In genomic region chr14:88463357-88463756, GRCm38 (mm10) we compare ENCODE assay signal across 25 mouse cellular contexts. TPM values are rescaled to one million over a fixed set of nuclear protein-coding genes. Genes with fewer than 3 reads are reported as not detected.
A peak's percentile ranks its signal among the peaks of the same experiment; 100 is the strongest.
DNase-seq lines count a peak whose midpoint lies in the region; ATAC-seq and TF ChIP-seq lines count a peak whose summit lies in the region.
"Had no signal": no experiment of that assay in that cellular context is flagged by ENCODE, and none has a peak within 500 bp of the region (broad histone marks: within the 10 kb centered on the region; RNA-seq: fewer than 3 reads in every experiment).

No protein-coding gene starts in this region.

- H3K79me2 ChIP-seq in liver, adult 2 months (ENCODE audit: control insufficient read depth, insufficient read depth, low read length), result no peaks in the 10 kb centered on the region

- no peak overlapping the region for H3K9ac ChIP-seq in liver, adult 2 months (ENCODE audit: low read depth, low read length)
- H3K9ac ChIP-seq in liver, postnatal 0 days (replicated peaks), result no peak overlapping the region
- H3K9ac ChIP-seq in liver, embryonic 12.5 days, result no peak overlapping the region
- no peak overlapping the region for H3K9ac ChIP-seq in midbrain, embryonic 11.5 days (ENCODE audit: low read length)
- H3K9ac ChIP-seq: embryonic facial prominence, embryonic 13.5 days; embryonic facial prominence, embryonic 15.5 days; forebrain, embryonic 12.5 days had no signal

- peak overlapping the region; percentile 62 for H3K27ac ChIP-seq in liver, adult 2 months (replicated peaks; ENCODE audit: insufficient read depth, low read depth, low read length)
- no peak overlapping the region for H3K27ac ChIP-seq in liver, postnatal 0 days (ENCODE audit: low read depth)
- H3K27ac ChIP-seq in liver, embryonic 12.5 days, result no peak overlapping the region
- H3K27ac ChIP-seq in midbrain, embryonic 11.5 days (ENCODE audit: low read depth, low read length), result no peak overlapping the region
- no peak overlapping the region for H3K27ac ChIP-seq in midbrain, embryonic 10.5 days (replicated peaks)
- H3K27ac ChIP-seq: embryonic facial prominence, embryonic 13.5 days; embryonic facial prominence, embryonic 15.5 days; forebrain, embryonic 10.5 days; forebrain, embryonic 12.5 days had no signal

- TF ChIP-seq CTCF in liver, adult 2 months (IDR thresholded peaks at IDR 0.05; ENCODE audit: low read depth, low read length), result no peak
- no peak for TF ChIP-seq CTCF in liver, postnatal 0 days (IDR thresholded peaks at IDR 0.05; ENCODE audit: low read depth)

- no peak overlapping the region for H3K4me3 ChIP-seq in liver, adult 2 months (ENCODE audit: insufficient read depth, low read depth, low read length)
- H3K4me3 ChIP-seq in liver, postnatal 0 days (ENCODE audit: low read depth, low read length), result no peak overlapping the region
- no peak overlapping the region for H3K4me3 ChIP-seq in liver, embryonic 12.5 days
- H3K4me3 ChIP-seq in midbrain, embryonic 11.5 days (ENCODE audit: low read depth, low read length), result no peak overlapping the region
- H3K4me3 ChIP-seq in midbrain, embryonic 10.5 days, result no peak overlapping the region
- H3K4me3 ChIP-seq: embryonic facial prominence, embryonic 13.5 days; embryonic facial prominence, embryonic 15.5 days; erythroblast, embryonic 14.5 days; forebrain, embryonic 10.5 days; forebrain, embryonic 12.5 days had no signal

- no peaks in the 10 kb centered on the region for H3K9me3 ChIP-seq in liver, postnatal 0 days (ENCODE audit: low read length)
- H3K9me3 ChIP-seq in liver, embryonic 12.5 days (replicated peaks), result no peaks in the 10 kb centered on the region
- H3K9me3 ChIP-seq in midbrain, embryonic 11.5 days (ENCODE audit: control insufficient read depth, low read length), result no peaks in the 10 kb centered on the region
- H3K9me3 ChIP-seq in midbrain, embryonic 10.5 days (replicated peaks), result no peaks in the 10 kb centered on the region
- H3K9me3 ChIP-seq: embryonic facial prominence, embryonic 13.5 days; embryonic facial prominence, embryonic 15.5 days; forebrain, embryonic 10.5 days; forebrain, embryonic 12.5 days had no signal

- TF ChIP-seq POLR2A in liver, adult 2 months (IDR thresholded peaks at IDR 0.05; ENCODE audit: extremely low read depth, insufficient read depth, low read length), result no peak

- whole genome bisulfite sequencing in liver, adult 2 months, result 7% methylated on average over 2 of the region's 2 CpGs
- WGBS in liver, postnatal 0 days (ENCODE audit: insufficient replicate concordance), result 40% methylated on average over 2 of the region's 2 CpGs
- 74% methylated on average over 2 of the region's 2 CpGs for WGBS in liver, embryonic 12.5 days (ENCODE audit: insufficient replicate concordance)
- WGBS in midbrain, embryonic 11.5 days, result 86% methylated on average over 2 of the region's 2 CpGs
- 80% methylated on average over 2 of the region's 2 CpGs for WGBS in midbrain, embryonic 10.5 days

- H3K27me3 ChIP-seq in liver, adult 2 months (ENCODE audit: control insufficient read depth, insufficient read depth, low read length), result no peaks in the 10 kb centered on the region
- H3K27me3 ChIP-seq in liver, postnatal 0 days (ENCODE audit: insufficient read depth, low read length), result no peaks in the 10 kb centered on the region
- peaks cover 6% of the 10 kb centered on the region; the same call in 1 of the 2 replicates for H3K27me3 ChIP-seq in liver, embryonic 12.5 days (replicated peaks)
- H3K27me3 ChIP-seq in midbrain, embryonic 11.5 days (ENCODE audit: control insufficient read depth, insufficient read depth, low read length), result no peaks in the 10 kb centered on the region
- H3K27me3 ChIP-seq in midbrain, embryonic 10.5 days (ENCODE audit: low read depth, poor library complexity, severe bottlenecking), result peaks cover 9% of the 10 kb centered on the region

- H3K36me3 ChIP-seq in liver, adult 2 months (ENCODE audit: control insufficient read depth, insufficient read depth, low read length), result no peaks in the 10 kb centered on the region
- H3K36me3 ChIP-seq in liver, postnatal 0 days (replicated peaks; ENCODE audit: insufficient read depth, low read length), result no peaks in the 10 kb centered on the region
- no peaks in the 10 kb centered on the region for H3K36me3 ChIP-seq in liver, embryonic 12.5 days
- H3K36me3 ChIP-seq in midbrain, embryonic 11.5 days (ENCODE audit: control insufficient read depth, insufficient read depth, low read length), result no peaks in the 10 kb centered on the region
- no peaks in the 10 kb centered on the region for H3K36me3 ChIP-seq in midbrain, embryonic 10.5 days
- H3K36me3 ChIP-seq: embryonic facial prominence, embryonic 13.5 days; embryonic facial prominence, embryonic 15.5 days; forebrain, embryonic 10.5 days; forebrain, embryonic 12.5 days had no signal

- no peak overlapping the region for H3K4me2 ChIP-seq in liver, postnatal 0 days (ENCODE audit: low read depth, low read length)
- H3K4me2 ChIP-seq in liver, embryonic 12.5 days, result no peak overlapping the region
- no peak overlapping the region for H3K4me2 ChIP-seq in midbrain, embryonic 11.5 days
- H3K4me2 ChIP-seq: embryonic facial prominence, embryonic 13.5 days; embryonic facial prominence, embryonic 15.5 days; forebrain, embryonic 12.5 days had no signal

- 0 out of 2 replicates have a peak, but pooled peaks have one; percentile 47 for TF ChIP-seq EP300 in liver, postnatal 0 days (IDR thresholded peaks at IDR 0.05; ENCODE audit: low read depth)

- H3K4me1 ChIP-seq in liver, adult 2 months (ENCODE audit: control insufficient read depth, insufficient read depth, low read length), result peaks cover 10% of the 10 kb centered on the region; the same call in 1 of the 2 replicates
- H3K4me1 ChIP-seq in liver, postnatal 0 days (ENCODE audit: insufficient read depth), result no peaks in the 10 kb centered on the region
- H3K4me1 ChIP-seq in liver, embryonic 12.5 days, result no peaks in the 10 kb centered on the region
- H3K4me1 ChIP-seq in midbrain, embryonic 11.5 days (ENCODE audit: control insufficient read depth, insufficient read depth, low read length), result no peaks in the 10 kb centered on the region
- no peaks in the 10 kb centered on the region for H3K4me1 ChIP-seq in midbrain, embryonic 10.5 days
- H3K4me1 ChIP-seq: embryonic facial prominence, embryonic 13.5 days; embryonic facial prominence, embryonic 15.5 days; forebrain, embryonic 10.5 days; forebrain, embryonic 12.5 days had no signal

- DNase-seq in liver, adult 2 months (ENCODE audit: extremely low read depth, low read depth, low spot score), result peak; percentile 99
- DNase-seq in liver, result no peak
- DNase-seq in liver, postnatal 0 days, result no peak
- peak; percentile 37 for DNase-seq in midbrain, embryonic 11.5 days (ENCODE audit: low spot score, missing footprints)
- no peak for DNase-seq in midbrain, embryonic 10.5 days (ENCODE audit: low spot score)
- DNase-seq: adrenal gland, adult 2 months; adrenal gland, postnatal 10 days; adrenal gland, postnatal 25 days; cerebellum, adult 11 months; cerebellum, adult 18-20 months; cerebellum, adult 8-10 months; cerebellum, adult 9-11 months; cerebellum, postnatal 14 days; cerebellum, postnatal 36 days; embryo, embryonic 11 days had no signal

- ATAC-seq in liver, postnatal 0 days, result peak; percentile 99
- ATAC-seq in liver, embryonic 12.5 days, result no peak
- ATAC-seq in midbrain, embryonic 11.5 days (ENCODE audit: low FRiP score), result no peak
- ATAC-seq: forebrain, embryonic 14.5 days had no signal

RNA-seq across cellular contexts. Expression of gene Pcdh20, which starts 7.8 kb away (rescaled TPM):
- under 0.01 and 0.13 TPM in 2 replicates for total RNA-seq in liver, adult 2 months (2014; rRNA removed)
- polyA plus RNA-seq in liver, adult 2 months (2012; rRNA removed), result not detected in 2 replicates
- 0.04 and 0.11 TPM in 2 replicates for polyA plus RNA-seq in liver, postnatal 0 days (2015; fragmentation: Nextera tagmentation; extraction: Ambion mirVana)
- polyA plus RNA-seq in liver, embryonic 12.5 days (2016; fragmentation: Nextera tagmentation; extraction: Ambion mirVana), result 0.05 and 0.08 TPM in 2 replicates
- polyA plus RNA-seq in midbrain, embryonic 11.5 days (2014; fragmentation: Nextera tagmentation; extraction: Ambion mirVana), result 0.97 and 1.4 TPM in 2 replicates
- polyA plus RNA-seq in midbrain, embryonic 10.5 days (2016; fragmentation: Nextera tagmentation; extraction: Ambion mirVana), result 0.38 and 0.97 TPM in 2 replicates
- total RNA-seq: common myeloid progenitor, adult 5-6 weeks; ES-E14; MEL had no signal
- polyA plus RNA-seq: adrenal gland, adult 2 months; erythroblast, embryonic 14.5 days had no signal

Comparison
In these comparisons a context has a peak if more than half of its experiments do, and no peak if none do; other contexts are left out.
1. DNase-seq: peak in liver, adult 2 months (single experiment) and midbrain, embryonic 11.5 days (single experiment); none in liver (single experiment), liver, postnatal 0 days (single experiment) and midbrain, embryonic 10.5 days (single experiment).